Mouse (Mus musculus) lung, postnatal 0 days (tissue): ENCODE results near the gene Mab21l1.

ENCODE experiments used
- CTCF ChIP-seq: IDR thresholded peaks from 2 replicates; pipeline ENCODE4 v1.5.1; 2016; ENCODE audit warnings: antibody characterized with exemption, mild to moderate bottlenecking
- EP300 ChIP-seq: IDR thresholded peaks from 2 replicates; pipeline ENCODE4 v1.6.1; 2016; ENCODE audit warnings: antibody characterized with exemption, mild to moderate bottlenecking, control low read depth

GRCm38 (mm10) chr3:55814993-55815625 lies 32.8 kb downstream of the Mab21l1 start:
- TF ChIP-seq CTCF: no peak
- TF ChIP-seq EP300: no peak
